Mouse (Mus musculus): Measurements from ENCODE around the gene Prickle1.

The Prickle1 gene

DNA sequence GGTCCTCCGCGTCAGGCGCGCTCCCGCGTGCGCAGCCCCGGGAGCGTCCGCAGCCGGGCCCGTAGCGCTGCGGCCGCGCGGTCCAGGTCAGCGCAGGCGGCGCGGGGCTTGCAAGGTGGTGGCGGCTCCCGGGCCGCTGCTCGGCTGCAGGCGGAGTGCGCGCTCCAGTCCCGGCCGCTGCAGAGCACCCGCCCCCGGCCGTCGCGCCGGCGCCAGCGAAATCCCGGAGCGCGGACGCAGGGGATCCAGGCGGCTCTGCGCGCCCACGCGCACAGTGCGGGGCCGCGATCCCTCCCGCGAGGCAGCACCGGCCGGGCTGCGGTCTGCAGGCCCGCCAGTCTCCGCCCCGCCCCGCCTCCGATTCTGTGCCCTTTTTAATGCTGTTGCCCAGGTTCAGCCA is at the start of gene Prickle1:
Prickle1 (minus strand) TSS at position 146 of the 400 bp plus-strand sequence.
- peak; percentile 70 for DNase-seq (ENCODE audit: low read depth, low spot score)

DNA sequence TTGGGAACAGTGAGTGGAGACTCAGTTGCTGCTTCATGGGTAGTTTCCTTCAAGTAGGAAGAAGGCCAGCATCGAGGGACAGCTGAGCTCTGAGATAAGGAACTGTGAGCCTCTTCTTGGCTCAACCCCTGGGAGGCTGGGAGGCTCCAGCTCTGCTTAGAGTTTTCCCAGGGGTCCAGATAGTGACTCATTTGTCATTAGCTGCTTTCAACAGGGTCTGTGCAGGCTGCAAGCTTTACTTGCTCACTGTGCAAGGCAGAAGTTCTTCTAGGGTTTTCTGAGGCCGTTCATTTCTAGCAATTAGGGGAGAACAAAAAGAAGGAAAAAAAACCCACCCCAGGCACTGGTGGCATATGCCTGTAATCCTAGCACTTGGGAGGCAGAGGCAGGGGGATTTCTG is 44.5 kb upstream of the Prickle1 start:
- DNase-seq (ENCODE audit: low read depth, low spot score) = no peak

DNA sequence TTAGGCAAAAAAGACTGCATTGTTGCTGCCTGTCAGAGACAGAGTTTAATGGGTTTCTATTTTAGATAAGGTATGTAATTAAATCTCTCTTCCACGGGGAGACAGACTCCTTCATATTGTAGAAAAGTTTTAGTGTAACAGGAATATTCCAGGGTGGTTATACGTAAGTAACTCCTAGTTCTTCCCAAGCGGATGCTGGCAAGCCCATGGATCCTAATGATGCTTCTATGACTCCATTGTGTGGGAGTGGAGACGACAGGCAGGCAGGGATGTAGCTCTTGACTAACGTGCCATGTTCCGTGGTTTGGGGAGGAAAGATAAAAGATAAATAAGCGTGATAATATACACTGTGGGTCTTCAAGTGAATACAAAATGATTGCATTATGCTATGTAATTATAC is 41.3 kb upstream of the Prickle1 start:
- DNase-seq (ENCODE audit: low read depth, low spot score) = no peak

DNA sequence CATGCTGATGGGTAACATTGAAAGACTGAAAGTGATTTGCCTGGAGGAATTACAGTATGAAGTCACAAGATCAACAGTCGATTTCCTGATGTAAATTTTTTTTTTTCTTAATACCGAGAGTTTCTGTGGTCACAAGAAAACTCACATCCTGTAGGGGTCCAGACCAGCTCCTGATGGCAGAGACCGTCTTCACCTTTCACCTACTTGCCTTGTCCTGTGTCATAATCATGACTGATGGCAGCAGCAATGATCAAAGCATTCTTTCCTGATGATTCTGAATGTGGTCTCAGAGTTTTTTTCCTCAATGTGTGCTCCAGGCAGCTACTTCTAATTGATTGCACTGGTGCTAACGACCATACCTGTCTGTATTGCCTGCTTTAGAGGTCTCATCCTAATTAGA is 39.9 kb upstream of the Prickle1 start:
- DNase-seq (ENCODE audit: low read depth, low spot score) = no peak

DNA sequence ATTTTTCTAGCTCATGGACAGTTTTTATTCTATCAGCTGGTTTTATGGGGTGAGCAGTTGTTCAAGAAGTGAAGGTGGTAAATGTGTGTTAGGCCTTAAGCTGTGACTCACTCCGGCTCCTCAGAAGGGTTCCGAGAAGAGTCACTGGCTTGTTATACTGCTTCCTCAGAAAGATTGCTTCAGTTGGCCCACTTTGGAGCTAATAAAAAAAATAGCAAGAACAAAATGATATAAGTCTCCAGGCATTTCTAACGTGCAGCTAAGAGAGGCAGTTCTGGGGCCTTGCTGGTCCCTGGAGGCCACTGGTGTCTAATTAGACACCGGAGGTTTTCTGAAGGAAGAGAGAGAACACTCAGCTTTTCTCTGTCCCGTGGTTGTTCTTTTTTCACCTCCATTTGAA is 38.8 kb upstream of the Prickle1 start:
- DNase-seq (ENCODE audit: low read depth, low spot score) = no peak

DNA sequence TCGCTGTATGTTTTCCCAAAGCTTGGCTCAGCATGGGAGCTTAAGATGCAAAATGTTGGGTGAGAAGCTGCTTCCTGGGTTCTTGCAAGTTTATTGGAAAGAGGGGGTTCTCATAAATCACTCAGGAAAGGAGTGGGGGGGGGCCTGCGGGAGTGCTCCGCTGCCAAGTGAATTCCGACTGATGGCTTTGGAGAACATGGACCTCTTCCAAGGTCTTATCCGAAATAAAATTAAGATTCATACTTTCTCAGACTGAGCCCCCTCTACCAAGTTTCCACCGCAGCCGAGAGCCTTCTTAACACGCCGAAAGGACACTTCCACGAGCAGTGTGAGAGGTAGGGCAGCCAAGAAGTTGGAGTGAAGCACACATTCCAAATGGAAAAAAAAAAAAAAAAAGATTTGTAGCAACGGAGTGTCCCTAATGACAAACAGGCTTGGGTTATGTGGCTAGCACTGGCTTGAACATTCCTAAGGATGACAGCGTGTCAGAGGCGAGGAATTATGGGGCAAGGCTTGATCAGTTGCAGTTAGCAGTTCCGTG is 34.4 kb upstream of the Prickle1 start:
- DNase-seq (ENCODE audit: low read depth, low spot score) = no peak

DNA sequence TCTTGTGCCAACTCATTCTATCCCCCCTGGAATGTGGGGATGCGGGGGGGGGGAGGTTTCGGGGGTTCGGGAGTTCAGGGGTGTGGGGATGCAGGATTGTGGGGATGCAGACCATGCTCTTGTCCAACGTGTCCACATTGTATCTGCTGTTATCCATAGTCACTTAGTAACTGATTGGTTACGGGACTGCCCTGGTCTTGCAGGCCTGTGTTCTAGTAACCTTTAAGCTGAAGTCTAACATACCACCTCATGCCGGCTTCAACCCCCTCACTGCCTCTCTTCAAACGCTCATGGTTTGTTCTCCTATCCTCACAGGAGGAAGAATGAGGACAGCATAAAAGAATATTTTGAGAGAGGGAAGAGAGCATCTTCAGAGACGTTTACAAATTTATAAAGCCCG is 33.5 kb upstream of the Prickle1 start:
- no peak for DNase-seq (ENCODE audit: low read depth, low spot score)

DNA sequence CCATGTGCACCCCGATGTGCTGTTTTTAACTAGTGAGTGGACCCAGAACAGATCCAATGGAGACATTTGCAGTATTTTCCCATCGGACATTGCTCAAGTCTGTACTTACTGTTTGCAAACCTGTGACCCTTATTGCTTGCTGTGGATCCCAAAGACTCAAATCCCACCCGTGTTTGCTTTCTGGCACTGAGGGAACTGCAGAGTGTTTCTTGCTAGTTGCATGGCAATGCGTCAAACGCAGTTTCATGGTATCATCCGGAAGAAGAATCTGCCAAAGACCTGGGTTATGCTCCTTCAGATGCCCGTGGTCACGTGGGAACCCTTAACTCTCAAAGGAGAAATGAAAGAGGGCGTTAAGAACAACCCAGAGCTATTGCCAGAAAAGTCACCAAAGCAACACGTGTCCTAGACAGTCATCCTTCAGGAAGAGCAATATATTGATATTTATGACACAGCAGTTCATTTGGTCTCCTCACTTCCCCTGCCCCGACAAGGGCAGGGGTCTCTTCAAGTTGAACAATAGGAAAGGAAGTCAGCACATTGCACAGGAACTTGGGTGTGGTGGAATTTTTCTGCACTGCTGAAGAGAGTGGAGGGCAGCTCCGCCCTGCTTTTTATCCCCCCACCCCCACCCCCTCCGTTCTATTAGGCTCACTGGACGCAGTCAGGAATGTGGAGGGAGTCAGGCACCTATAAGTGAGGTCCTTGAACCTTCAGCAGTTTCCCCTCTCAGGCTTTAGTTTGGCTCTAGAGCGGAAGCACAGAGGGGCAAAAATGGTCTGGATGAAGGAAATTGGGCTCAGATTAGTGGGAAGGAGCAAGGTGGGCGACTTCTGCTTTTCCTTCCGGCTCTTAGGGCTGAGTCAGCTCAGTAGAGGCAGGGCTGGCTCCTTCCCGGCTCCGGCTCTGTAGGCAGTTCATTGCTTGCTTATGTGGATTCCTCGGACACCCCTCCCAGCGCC is 32.4 kb upstream of the Prickle1 start:
- peak; percentile 46 for DNase-seq (ENCODE audit: low read depth, low spot score)

DNA sequence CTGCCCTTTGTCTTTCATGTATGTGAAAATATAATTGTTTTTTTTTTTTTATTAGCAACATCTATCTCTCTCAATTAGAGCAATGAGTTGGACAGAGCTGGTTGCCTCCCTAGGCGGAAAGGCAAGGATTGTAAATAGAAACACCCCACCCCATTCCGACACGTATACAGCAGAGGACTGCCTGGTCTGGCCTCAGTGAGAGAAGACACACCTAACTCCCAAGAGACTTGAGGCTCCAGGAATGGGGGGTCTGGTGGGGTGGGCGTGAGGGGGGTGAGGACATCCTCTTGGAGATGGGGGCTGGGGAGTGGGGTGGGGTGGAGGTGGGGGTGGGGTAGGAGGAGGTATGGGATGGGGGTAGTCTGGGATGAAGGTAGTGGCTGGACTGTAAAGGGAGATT is 23.9 kb upstream of the Prickle1 start:
- no peak for DNase-seq (ENCODE audit: low read depth, low spot score)

DNA sequence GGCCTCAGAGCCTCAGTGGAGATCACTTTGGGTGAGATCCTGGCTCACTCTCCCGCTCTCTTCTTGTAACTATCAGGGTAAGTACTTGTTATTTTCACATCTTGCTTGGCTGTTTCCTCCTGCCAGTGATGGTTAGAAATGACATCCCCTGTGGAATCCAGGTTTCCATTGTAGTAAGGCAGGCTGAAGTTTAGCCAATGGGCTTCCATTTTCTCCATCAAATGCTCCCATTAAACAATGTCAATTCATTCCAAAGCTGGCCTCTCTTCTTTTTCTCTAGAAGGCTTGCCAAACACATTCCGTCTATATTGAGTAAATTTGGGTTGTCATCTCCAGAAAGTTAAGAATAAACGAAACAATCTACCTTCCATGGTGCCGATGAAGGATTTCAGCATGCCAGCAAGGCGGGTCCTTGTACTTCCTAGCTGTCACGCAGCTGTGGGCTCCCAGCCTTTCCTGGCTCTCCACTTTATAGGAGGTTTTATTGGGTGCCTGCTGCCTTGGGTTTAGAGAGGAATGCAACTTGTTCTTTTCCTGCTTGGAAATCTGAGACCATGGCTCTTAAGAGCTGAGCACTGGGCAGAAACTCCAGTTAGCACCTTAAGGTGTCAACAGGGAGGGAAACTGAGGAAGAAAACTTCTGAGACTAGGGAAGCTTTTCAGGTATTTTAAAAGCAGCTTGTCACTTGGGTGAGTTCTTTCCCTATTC is 22.9 kb upstream of the Prickle1 start:
- no peak for DNase-seq (ENCODE audit: low read depth, low spot score)

DNA sequence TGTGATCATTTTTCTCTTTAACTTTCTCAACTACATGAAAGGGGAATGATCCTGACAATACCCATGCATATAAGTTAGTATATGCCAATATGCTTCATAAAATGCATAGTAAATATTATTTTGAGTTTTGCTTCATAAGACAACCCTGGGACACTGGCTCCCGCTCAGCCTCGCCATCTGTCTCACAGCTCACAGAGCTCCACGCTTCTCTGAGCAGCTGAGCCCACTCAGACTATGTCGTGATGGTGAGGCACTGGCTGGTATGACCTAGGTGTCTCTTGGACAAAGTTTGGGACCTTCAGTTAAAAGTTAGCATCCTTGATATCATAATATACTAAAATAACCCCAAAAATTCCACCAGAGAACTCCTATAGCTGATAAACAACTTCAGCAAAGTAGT is 20.6 kb upstream of the Prickle1 start:
- no peak for DNase-seq (ENCODE audit: low read depth, low spot score)

DNA sequence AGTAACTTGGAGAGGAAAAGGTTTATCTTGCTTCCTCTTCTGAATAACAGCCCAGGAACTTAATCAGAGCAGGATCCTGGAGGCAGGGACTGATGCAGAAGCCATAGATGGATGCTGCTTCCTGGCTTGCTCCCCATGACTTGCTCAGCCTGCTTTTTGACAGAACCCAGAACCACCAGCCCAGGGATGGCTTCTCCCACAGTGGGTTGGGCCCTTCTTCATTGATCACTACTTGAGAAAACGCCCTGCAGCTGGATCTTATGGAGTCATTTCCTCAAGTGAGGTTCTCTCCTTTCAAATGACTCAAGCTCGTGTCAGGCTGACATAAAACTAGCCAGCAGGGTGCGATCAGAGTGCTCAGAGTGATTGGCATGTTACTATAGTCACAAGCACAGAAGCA is 19.3 kb upstream of the Prickle1 start:
- DNase-seq (ENCODE audit: low read depth, low spot score) = no peak

DNA sequence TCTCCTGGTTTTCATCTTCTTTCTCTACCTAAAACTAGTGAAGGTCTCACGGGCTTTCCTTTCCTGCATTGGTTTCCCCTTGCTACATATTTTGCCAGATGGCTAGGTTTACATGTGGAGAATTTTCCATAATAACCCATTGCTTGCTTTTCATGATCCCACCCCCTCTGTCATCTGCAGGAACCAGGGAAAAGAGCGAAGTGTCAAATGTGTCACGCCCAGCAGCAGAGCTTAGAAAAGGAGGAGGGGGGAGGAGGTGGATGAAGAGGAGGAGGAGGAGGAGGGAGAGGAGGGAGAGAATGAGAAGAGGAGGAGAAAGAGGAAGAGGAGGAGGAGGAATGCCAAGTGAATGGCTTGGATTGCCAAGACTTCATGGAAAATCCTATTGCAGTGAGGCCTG is 17.9 kb upstream of the Prickle1 start:
- DNase-seq (ENCODE audit: low read depth, low spot score) = no peak

DNA sequence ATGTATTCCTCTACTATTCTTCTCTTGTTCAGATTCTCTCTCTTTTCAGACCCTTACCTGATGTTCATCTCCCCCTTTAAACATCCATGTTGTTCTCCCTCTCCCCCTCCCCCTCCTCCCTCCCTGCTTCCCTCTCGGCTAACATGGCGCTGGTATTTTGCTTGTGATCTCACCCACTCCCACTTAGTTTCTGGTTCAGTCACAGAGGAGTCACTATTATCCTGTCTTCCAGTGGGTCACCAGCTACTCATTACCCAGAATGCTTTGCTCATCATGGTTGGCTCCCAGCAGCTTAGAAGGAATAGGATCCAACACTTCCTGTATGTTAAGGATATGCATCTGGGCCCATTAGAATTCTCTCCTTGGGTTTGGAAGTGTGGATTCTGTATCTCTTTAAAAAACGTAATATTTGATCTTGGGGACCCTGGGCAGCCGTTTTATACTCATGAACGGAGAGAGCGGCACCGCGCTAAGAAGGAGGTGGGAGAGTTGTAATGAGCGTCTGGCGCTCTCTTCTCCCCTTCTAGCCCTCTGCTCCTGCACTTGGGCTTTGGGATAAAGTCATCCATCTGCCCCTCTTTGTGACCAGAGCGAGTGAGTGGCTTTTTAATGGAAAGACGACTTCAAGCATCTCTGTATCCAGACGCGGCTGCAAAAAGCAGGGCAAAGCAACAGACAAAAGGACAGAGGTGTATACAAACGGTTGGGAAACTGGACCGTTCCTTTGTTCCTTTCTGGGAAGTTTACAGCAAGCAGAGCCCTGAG is 16.0 kb upstream of the Prickle1 start:
- no peak for DNase-seq (ENCODE audit: low read depth, low spot score)

DNA sequence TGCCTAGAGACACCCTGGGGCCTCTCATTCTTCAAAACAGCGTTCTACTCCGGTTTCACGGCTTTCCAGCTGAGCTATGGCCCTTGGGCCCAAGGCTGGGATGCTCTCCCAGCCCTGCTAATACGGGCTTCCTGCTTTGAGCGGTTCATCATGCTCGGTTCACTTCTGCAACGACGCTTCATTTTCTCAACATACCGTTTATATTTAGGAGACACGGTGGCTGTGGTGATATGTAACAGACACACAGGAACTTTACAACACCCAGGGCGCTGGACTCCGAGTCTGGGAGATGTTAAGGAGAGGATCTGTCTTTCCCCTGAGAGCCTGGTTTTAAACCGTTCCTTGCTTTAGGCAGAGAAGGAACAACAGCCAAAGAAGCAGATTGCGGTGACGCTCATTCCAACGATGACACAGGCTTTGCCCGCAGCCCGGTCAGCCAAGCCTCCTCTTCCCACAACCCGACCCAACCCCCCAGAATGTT is 15.1 kb upstream of the Prickle1 start:
- no peak for DNase-seq (ENCODE audit: low read depth, low spot score)

DNA sequence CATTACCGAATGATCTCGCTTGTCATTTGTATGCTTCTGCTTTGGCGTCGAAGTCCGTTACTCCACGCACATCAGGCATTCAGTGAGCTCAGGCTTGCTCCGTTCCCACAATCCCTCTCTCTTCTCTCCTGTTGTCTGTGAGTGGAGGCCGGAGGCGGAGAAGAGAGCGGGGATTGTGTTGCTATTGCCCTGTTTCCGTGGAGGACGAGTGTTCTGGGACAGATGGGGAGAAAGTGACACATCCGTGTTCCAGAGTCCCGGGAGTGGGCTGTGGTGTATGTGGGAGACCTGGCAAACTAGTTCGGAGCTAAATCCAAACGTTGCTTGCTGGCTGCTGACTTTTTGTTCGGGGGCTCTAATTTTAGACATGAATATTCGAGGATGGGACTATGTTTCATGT is 14.6 kb upstream of the Prickle1 start:
- no peak for DNase-seq (ENCODE audit: low read depth, low spot score)

DNA sequence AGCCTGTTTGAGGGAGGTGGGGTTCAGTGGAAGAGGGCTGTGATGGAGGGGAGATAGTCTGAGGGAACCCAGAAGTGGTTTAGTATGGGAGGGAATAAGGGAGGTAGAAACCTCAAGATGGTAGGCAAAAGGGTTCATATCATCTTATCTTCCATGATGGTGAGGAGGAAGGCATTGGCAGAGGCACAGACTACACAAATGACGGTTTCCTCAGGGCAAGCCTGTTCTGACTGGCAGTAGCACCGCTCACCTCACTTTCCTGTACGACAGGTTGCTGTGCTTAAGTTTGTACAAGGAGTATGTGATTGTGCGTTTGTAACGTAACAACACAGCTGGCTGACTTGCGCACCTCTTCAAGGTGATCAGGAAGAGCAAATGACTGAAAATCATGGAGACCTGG is 7.2 kb upstream of the Prickle1 start:
- DNase-seq (ENCODE audit: low read depth, low spot score) = no peak

DNA sequence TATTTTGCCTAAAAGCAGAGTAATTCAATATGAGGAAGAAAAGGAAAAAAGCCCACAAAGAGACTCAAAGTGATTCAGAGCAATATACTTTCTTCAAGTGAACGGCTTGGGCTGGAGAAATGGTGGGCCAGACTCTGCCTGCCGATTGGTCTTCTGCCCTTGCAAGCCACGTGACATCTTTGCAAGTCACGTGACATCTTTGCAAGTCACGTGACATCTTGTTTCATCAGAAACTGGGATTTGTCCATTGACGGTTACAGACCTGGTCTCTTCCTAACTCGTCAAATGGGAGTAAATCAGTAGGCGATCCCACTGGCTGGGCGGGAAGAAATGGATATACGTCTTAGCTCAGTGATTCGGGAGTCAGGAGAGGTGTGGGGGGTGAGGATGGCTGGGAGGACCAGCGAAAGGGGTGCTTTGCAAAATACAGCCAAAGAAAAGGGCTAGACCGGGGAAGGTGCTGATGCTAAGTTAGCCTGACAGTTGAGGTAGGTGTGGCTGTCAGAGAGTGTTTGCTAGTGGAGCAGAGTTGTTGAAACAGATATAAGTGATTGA is 5.8 kb upstream of the Prickle1 start:
- DNase-seq (ENCODE audit: low read depth, low spot score) = no peak

DNA sequence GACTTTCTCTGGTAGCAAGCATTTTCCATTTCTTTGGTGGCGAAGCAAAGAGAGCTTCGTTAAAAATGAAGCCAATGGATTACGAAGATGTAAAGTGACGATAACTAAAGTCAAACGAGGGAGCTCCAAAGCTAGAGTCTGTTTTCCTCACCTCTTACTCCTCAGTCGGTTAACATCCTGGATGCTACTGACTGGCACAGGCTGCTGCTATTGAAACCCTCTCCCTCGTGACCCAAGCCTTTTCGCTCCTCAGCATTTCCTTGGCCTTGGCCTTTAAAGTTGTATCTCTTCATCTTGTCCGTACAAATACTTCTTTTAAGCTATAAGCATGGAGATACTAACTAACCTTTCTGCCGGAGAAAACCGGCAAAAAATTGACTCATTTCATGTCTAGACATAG is 1.3 kb upstream of the Prickle1 start:
- DNase-seq (ENCODE audit: low read depth, low spot score) = no peak

DNA sequence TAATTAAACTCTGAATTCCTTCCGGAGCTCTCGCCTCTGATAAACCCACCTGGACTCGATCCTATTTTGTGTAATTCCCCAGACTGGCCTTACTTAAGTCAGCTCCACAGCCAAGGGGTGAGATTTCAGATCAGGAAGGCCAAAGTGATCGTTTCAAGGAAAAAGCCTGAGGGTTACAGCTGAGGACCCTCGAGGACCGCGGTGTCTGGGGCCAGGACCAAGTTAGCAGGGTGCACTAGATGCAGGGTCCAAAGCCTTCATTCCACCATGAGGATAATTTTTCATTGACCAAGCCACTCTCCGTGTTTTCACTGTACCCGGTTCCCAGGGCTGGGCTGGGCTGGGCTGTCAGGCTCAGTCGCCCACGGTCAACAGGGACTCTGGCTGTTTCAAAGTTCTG is 594 bp upstream of the Prickle1 start:
- peak; percentile 56 for DNase-seq (ENCODE audit: low read depth, low spot score)

DNA sequence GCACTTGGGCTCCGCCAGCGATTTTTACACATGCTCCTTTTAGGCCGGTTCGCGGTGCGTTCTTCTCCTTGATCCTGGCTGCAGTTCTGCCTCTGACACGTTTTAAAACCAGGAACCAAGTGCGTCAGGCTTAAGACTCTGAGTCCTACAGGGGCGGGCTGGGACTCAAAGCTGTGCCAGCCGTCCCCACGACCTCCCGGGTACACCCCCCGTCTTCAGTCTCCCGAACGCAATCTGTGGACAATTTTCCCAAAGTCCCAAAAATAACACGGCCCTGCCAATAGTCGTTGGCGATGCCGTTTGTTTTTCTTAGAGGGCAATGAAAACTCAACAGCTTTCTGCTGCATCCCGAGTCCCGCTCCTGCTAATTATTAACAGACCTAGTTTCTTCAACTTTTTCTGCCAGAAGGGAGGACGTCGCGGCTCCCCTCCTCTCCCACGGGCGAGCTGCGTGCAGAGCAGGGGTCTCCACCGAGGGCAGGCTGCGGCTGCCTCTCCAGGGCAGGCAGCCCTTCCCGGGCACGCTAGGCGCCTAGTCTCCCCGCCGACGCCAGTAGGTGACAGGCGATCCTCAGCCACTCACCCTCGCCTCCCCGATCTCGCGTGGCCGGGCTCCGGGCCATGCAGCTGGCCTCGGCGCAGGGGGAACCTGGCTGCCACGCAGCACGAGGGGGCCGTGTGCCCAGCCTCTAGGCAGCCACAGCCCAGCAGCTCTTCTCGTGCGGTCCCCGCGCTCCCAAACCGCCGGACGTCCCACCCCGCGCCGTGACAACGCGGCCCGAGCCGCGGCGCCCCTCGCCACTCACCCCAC is 598 bp downstream of the Prickle1 start:
- peak; percentile 27 for DNase-seq (ENCODE audit: low read depth, low spot score)
